Mouse (Mus musculus): ENCODE measurements at regions not wholly inside any gene's neighbourhood (a gene's known extent, or its start where the extent isn't known, plus 50 kb on each side); places are given as distances from the start of the nearest gene placed in this dataset.

GRCm38 (mm10) chr12:26817866-26818265 is 348.9 kb downstream of the Cmpk2 start:
- TF ChIP-seq CTCF (conservative IDR thresholded peaks at IDR 0.05; ENCODE audit: low read length) (no peak), POU5F1 (IDR thresholded peaks at IDR 0.05; ENCODE audit: borderline replicate concordance, low read length) (no peak), NANOG (IDR thresholded peaks at IDR 0.05; ENCODE audit: borderline replicate concordance, low read length) (no peak)

Measured in E14TG2a.4 (cell line).